Mouse (Mus musculus): ENCODE results near the gene Bahcc1. TPM values are rescaled to one million over a fixed set of nuclear protein-coding genes. Genes with fewer than 3 reads are reported as not detected.

Bahcc1 gene
- polyA plus RNA-seq, 1 experiment from 2014 or later, result 1.3 TPM

DNA sequence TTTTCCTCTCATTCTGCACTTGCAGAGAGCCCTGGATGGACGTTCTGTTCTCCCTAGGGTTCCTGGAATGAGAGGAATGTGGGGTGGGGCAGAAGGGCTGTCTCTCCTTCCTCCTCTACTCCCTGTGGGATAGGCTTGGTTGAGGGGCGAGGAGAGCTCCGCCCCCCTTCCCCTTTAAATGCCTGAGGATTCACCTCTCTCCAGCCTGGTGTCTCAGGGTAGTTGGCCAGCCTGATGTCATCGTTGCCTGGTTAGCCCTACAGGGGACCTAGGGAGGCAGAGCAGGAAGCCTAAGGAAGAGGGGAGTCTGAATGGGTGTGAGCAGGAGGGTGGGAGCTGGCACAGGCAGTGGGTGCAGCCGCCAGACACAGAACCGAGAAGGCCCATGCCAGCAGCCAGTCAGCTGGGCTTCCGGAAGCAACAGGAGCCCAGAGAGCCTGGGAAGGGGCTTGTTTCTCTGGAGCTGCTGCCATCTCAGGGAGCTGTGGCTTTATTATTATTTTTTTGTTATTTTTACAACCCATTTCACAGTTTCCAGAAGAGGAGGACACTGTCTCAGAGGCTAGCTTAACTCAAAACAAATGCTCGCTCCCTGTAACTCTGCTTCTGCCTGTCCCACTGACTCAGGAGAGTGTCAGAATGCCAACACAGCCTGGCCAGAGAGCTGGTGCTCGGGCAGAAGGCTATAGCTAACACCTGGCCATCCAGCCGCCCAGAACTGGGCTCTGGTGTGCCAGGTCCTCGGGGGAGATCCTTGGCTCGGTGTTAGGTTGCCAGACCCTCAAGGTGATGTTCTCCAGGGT lies 20.3 kb downstream of the Bahcc1 start:
- H3K4me1 ChIP-seq (replicated peaks), result peaks cover 69% of the 10 kb centered on the region
- DNase-seq (no peak), ATAC-seq (ENCODE audit: low read depth) (no peak)
- no peaks in the 10 kb centered on the region for H3K36me3 ChIP-seq
- H3K4me2 ChIP-seq, result no peak overlapping the region
- no peaks in the 10 kb centered on the region for H3K27me3 ChIP-seq
- no peak overlapping the region for H3K4me3 ChIP-seq (replicated peaks)
- WGBS (ENCODE audit: insufficient replicate concordance), result 55% methylated on average over 12 of the region's 12 CpGs
- no peak overlapping the region for H3K27ac ChIP-seq
- no peak overlapping the region for H3K9ac ChIP-seq
- H3K9me3 ChIP-seq (replicated peaks), result no peaks in the 10 kb centered on the region

DNA sequence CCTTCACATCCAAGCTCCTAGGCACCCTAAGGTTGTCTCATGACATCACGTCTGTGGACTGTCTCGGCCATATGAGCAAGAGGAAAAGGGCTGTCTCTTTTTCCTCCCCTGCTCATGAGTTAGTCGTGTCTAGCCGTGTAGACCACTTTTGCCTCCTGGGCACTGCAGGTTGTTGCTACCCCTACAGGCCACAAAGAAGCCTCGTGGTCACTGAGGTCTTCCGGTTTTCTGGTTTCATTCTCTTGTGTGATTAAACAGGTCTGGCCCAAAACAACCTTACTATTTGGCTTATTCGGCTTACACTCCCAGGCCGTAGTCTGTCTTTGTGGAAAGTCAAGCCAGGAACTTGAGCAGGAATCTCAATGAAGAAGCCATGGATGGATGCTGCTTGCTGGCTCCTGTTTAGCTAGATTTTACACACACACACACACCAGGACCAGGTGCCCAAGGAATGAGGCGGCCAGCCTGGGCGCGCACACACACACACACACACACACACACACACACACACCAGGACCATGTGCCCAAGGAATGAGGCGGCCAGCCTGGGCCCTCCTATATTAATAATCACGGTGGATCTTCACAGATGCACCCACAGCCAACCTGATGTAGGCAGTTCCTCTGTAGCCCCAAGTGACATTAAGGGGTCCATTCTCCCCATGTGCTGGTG lies 21.0 kb downstream of the Bahcc1 start:
- WGBS (ENCODE audit: insufficient replicate concordance), result 67% methylated on average over 13 of the region's 13 CpGs
- H3K27me3 ChIP-seq, result no peaks in the 10 kb centered on the region
- no peak overlapping the region for H3K4me2 ChIP-seq
- no peak overlapping the region for H3K27ac ChIP-seq
- H3K9me3 ChIP-seq (replicated peaks), result no peaks in the 10 kb centered on the region
- no peak for ATAC-seq (ENCODE audit: low read depth)
- no peaks in the 10 kb centered on the region for H3K36me3 ChIP-seq
- no peak overlapping the region for H3K4me3 ChIP-seq (replicated peaks)
- peaks cover 65% of the 10 kb centered on the region for H3K4me1 ChIP-seq (replicated peaks)
- no peak for DNase-seq
- H3K9ac ChIP-seq, result no peak overlapping the region

DNA sequence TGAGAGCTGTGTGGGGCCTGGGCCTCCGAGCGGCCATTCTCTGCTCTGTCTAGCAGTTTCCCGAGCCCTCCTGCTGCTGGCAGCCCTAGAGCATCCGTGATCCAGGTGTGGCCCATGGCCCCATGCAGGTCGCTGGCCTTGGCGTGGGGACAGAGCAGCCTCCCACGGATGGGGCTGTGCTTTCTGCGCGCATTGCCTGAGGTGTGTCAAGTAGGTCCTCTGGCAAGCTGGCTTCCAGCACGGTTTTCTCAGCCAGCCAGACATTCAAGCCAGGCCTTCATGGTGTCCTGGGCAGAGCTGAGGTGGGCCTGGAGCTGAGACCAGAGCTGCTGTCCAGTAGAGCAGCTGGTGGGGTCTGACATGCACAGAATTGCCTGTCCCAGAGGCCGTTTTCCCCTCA lies 21.7 kb downstream of the Bahcc1 start:
- DNase-seq (no peak), ATAC-seq (ENCODE audit: low read depth) (no peak)
- H3K9me3 ChIP-seq (replicated peaks), result no peaks in the 10 kb centered on the region
- H3K4me2 ChIP-seq, result no peak overlapping the region
- 76% methylated on average over 11 of the region's 11 CpGs for WGBS (ENCODE audit: insufficient replicate concordance)
- H3K4me3 ChIP-seq (replicated peaks), result no peak overlapping the region
- H3K9ac ChIP-seq, result no peak overlapping the region
- no peaks in the 10 kb centered on the region for H3K27me3 ChIP-seq
- peaks cover 63% of the 10 kb centered on the region for H3K4me1 ChIP-seq (replicated peaks)
- no peaks in the 10 kb centered on the region for H3K36me3 ChIP-seq
- no peak overlapping the region for H3K27ac ChIP-seq

- 83% methylated on average over 6 of the region's 6 CpGs for WGBS (ENCODE audit: insufficient replicate concordance)
- Histone ChIP-seq H3K36me3 (no peaks in the 10 kb centered on the region), H3K4me2 (no peak overlapping the region), H3K4me1 (replicated peaks) (peaks cover 62% of the 10 kb centered on the region), H3K4me3 (replicated peaks) (no peak overlapping the region), H3K27me3 (no peaks in the 10 kb centered on the region), H3K9ac (no peak overlapping the region), H3K9me3 (replicated peaks) (no peaks in the 10 kb centered on the region), H3K27ac (no peak overlapping the region)
- DNase-seq (no peak), ATAC-seq (ENCODE audit: low read depth) (no peak)
These were observed 22.3 kb downstream of the Bahcc1 start for GRCm38 (mm10) chr11:120255038-120255437.

DNA sequence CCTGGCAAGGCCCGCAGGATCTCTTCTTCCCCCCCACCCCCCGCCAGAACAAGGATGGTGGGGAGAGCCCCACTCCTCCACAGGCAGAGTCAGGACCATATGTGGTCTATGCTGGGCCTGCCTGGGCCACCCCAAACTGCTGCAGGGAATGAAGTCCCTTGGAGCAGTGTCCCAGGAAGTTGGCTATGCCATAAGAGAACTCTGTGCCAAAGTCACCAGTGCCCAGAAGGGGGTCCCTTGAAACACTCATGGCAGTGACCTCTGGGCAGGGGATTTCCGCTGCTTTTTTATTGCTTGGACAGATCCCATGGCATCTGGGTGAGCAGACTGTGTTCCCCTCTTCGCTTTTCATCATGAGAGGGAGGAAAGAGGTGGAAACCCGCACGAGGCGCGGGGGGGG lies 22.8 kb downstream of the Bahcc1 start:
- Histone ChIP-seq H3K27ac (no peak overlapping the region), H3K36me3 (no peaks in the 10 kb centered on the region), H3K4me3 (replicated peaks) (no peak overlapping the region), H3K4me1 (replicated peaks) (peaks cover 57% of the 10 kb centered on the region), H3K4me2 (no peak overlapping the region), H3K9ac (no peak overlapping the region), H3K9me3 (replicated peaks) (no peaks in the 10 kb centered on the region), H3K27me3 (no peaks in the 10 kb centered on the region)
- DNase-seq, result no peak
- 84% methylated on average over 7 of the region's 8 CpGs for WGBS (ENCODE audit: insufficient replicate concordance)
- no peak for ATAC-seq (ENCODE audit: low read depth)

DNA sequence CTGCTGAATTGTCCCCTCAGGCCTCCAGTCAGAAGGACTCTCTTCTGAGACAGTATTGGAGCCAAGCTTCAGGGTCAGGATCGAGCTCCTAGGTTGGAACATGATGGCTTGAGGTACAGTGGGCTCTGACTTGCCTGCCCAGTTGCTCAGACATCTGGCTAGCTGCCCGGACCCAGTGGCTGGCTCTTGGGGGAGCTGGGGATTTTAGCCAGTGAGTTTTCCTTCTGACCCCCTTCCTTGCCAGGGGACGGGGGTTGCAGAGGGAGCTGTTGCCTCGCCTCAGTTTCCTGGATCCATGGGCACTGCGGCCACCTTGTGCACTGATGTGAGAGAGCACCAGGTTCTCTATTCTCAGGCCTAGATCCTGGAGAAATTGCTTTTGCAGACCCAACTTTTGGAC lies 23.4 kb downstream of the Bahcc1 start:
- Histone ChIP-seq H3K36me3 (no peaks in the 10 kb centered on the region), H3K27ac (no peak overlapping the region), H3K27me3 (no peaks in the 10 kb centered on the region), H3K4me2 (no peak overlapping the region), H3K4me3 (replicated peaks) (no peak overlapping the region), H3K9me3 (replicated peaks) (no peaks in the 10 kb centered on the region), H3K4me1 (replicated peaks) (peaks cover 56% of the 10 kb centered on the region), H3K9ac (no peak overlapping the region)
- ATAC-seq (ENCODE audit: low read depth) (no peak), DNase-seq (no peak)
- whole genome bisulfite sequencing (ENCODE audit: insufficient replicate concordance), result 81% methylated on average over 5 of the region's 5 CpGs

DNA sequence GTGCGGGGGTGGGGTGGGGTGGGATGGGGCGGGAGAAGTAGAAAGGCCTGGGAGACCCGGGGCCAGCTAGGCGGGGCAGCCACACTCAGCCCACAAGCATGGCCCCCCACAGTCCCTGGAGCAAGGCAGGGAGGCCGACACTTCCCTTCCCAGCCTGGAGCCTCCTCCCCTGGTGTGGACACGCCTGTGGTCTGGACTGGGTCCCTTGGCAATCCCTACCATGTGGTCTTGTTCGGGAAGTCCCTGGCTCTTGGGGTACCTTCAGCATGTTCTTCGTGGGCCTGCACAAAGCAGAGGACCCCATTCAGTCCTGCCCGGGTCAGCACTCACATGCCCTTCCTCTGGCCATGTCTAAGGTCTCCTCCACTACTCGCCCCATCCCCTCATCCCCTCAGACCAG lies 23.8 kb downstream of the Bahcc1 start:
- 54% methylated on average over 10 of the region's 10 CpGs for WGBS (ENCODE audit: insufficient replicate concordance)
- Histone ChIP-seq H3K4me2 (no peak overlapping the region), H3K27ac (no peak overlapping the region), H3K9me3 (replicated peaks) (no peaks in the 10 kb centered on the region), H3K36me3 (no peaks in the 10 kb centered on the region), H3K4me3 (replicated peaks) (no peak overlapping the region), H3K27me3 (no peaks in the 10 kb centered on the region), H3K9ac (no peak overlapping the region), H3K4me1 (replicated peaks) (peaks cover 56% of the 10 kb centered on the region)
- ATAC-seq (ENCODE audit: low read depth) (no peak), DNase-seq (no peak)

DNA sequence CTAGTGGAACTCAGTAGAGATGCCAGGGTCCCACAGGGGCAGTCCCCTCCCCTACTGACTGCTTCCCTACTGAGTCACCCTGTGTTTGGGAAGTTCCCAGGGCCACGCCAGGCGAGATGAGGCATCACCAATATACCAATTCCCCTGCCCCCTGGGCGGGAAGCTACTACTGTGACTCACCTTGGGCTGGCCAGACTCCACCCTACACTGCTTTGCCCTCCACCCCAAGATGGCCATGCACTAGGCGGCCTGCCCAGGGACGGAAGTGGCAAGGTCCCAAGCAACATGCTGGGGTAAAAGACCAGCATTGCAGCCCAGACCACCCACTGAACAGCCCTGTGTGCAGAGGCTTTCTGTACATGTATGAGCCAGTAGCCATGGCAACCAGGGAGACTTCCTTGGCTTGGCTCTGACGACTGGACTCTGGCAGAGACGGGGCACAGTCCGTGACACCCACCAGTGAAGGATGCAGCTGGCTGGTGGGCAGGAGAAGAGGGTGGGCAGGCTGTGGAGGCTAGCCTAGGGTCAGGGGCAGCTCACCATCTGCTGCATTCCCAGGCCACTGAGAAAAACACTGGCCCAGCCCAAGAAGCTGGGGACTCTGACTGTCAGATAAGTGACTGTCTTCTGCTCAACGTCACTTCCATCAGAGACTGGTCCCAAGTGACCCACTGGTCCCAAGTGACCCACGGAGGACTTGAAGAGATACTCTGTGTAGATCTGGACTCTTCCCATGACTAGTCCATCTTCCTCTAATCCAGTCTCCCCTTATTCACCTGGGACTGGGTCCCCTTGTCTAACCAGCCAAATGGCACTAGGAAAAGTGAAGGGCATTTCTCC lies 24.5 kb downstream of the Bahcc1 start:
- ATAC-seq (ENCODE audit: low read depth), result no peak
- Histone ChIP-seq H3K4me3 (replicated peaks) (no peak overlapping the region), H3K36me3 (no peaks in the 10 kb centered on the region), H3K4me1 (replicated peaks) (peaks cover 55% of the 10 kb centered on the region), H3K27ac (no peak overlapping the region), H3K27me3 (no peaks in the 10 kb centered on the region), H3K9me3 (replicated peaks) (no peaks in the 10 kb centered on the region), H3K9ac (no peak overlapping the region), H3K4me2 (no peak overlapping the region)
- DNase-seq, result no peak
- 68% methylated on average over 10 of the region's 10 CpGs for WGBS (ENCODE audit: insufficient replicate concordance)

- ATAC-seq (ENCODE audit: low read depth) (no peak), DNase-seq (no peak)
- Histone ChIP-seq H3K36me3 (no peaks in the 10 kb centered on the region), H3K9ac (no peak overlapping the region), H3K4me2 (no peak overlapping the region), H3K27me3 (no peaks in the 10 kb centered on the region), H3K4me1 (replicated peaks) (peaks cover 52% of the 10 kb centered on the region), H3K27ac (no peak overlapping the region), H3K4me3 (replicated peaks) (no peak overlapping the region), H3K9me3 (replicated peaks) (no peaks in the 10 kb centered on the region)
- WGBS (ENCODE audit: insufficient replicate concordance), result 82% methylated on average over 13 of the region's 13 CpGs
These were observed 25.2 kb downstream of the Bahcc1 start for GRCm38 (mm10) chr11:120257911-120258310.

- WGBS (ENCODE audit: insufficient replicate concordance), result 62% methylated on average over 12 of the region's 12 CpGs
- no peak for DNase-seq
These were observed 26.3 kb downstream of the Bahcc1 start for GRCm38 (mm10) chr11:120258896-120259689.

More at GRCm38 (mm10) chr11:120258896-120259689, 26.3 kb downstream of the Bahcc1 start:
- Histone ChIP-seq H3K4me1 (replicated peaks) (peaks cover 48% of the 10 kb centered on the region), H3K4me3 (replicated peaks) (no peak overlapping the region), H3K4me2 (no peak overlapping the region), H3K9ac (no peak overlapping the region), H3K9me3 (replicated peaks) (no peaks in the 10 kb centered on the region), H3K27me3 (no peaks in the 10 kb centered on the region), H3K36me3 (no peaks in the 10 kb centered on the region), H3K27ac (no peak overlapping the region)
- no peak for ATAC-seq (ENCODE audit: low read depth)

Measured in liver, embryonic 13.5 days (tissue).